Mouse (Mus musculus) MEL (cell line): ENCODE measurements around the gene Gm1123. TPM values are rescaled to one million over a fixed set of nuclear protein-coding genes. Genes with fewer than 3 reads are reported as not detected.

Experiments
- DNase-seq: peaks from one replicate; pipeline ENCODE4 v3.0.0; 2011; ENCODE audit warnings: low read depth, low spot score
- H3K27ac ChIP-seq: 2 replicates; pipeline ENCODE4 v1.5.1; 2012; ENCODE audit warnings: low read depth, mild to moderate bottlenecking, control low read depth, low read length, moderate library complexity; ENCODE audit not compliant: control insufficient read depth
- H3K27me3 ChIP-seq, 2 experiments: fragments of 150-350 bp in 1 of 2; sonication (generic) in 1 of 2; 2 replicates each; pipeline ENCODE4 v1.6.1; 2012; ENCODE audit warnings: low read length in 2 of 2, mild to moderate bottlenecking in 2 of 2, improper control_type of control experiment in 1 of 2, moderate library complexity in 1 of 2; ENCODE audit not compliant: insufficient read depth in 2 of 2, control insufficient read depth in 1 of 2
- H3K36me3 ChIP-seq, 2 experiments: 2 replicates each; pipeline ENCODE4 v1.6.1; 2012 to 2014; ENCODE audit warnings: low read length in 2 of 2, improper control_type of control experiment in 1 of 2, inconsistent platforms in 1 of 2, mild to moderate bottlenecking in 1 of 2; ENCODE audit not compliant: insufficient read depth in 2 of 2, control insufficient read depth in 1 of 2
- H3K4me1 ChIP-seq, 2 experiments: fragments of 150-350 bp in 1 of 2; sonication (generic) in 1 of 2; 2 replicates each; pipeline ENCODE4 v1.6.1; 2012; ENCODE audit warnings: low read length in 2 of 2, improper control_type of control experiment in 1 of 2, mild to moderate bottlenecking in 1 of 2; ENCODE audit not compliant: insufficient read depth in 2 of 2, control insufficient read depth in 1 of 2
- H3K4me3 ChIP-seq, 2 experiments: fragments of 150-350 bp in 1 of 2; sonication (generic) in 1 of 2; 2 replicates each; pipeline ENCODE4 v1.5.1; 2012; ENCODE audit warnings: low read depth in 2 of 2, low read length in 2 of 2, mild to moderate bottlenecking in 2 of 2, moderate library complexity in 2 of 2, control low read depth in 1 of 2, improper control_type of control experiment in 1 of 2; ENCODE audit not compliant: control insufficient read depth in 1 of 2, insufficient read depth in 1 of 2
- H3K79me2 ChIP-seq: 2 replicates; pipeline ENCODE4 v1.6.1; 2012; ENCODE audit warnings: mild to moderate bottlenecking, low read length, moderate library complexity; ENCODE audit not compliant: control insufficient read depth, poor library complexity, insufficient read depth
- H3K9ac ChIP-seq: 2 replicates; pipeline ENCODE4 v1.6.1; 2012; ENCODE audit warnings: low read depth, mild to moderate bottlenecking, control low read depth, low read length, moderate library complexity; ENCODE audit not compliant: control insufficient read depth, poor library complexity, severe bottlenecking
- H3K9me3 ChIP-seq: fragments of 150-350 bp; sonication (generic); replicated peaks from 2 replicates; pipeline ENCODE4 v1.6.1; 2012; ENCODE audit warnings: mild to moderate bottlenecking, low read length, improper control_type of control experiment, moderate library complexity; ENCODE audit not compliant: insufficient read depth
- CTCF ChIP-seq, 3 experiments: IDR thresholded peaks in 2 of 3; conservative IDR thresholded peaks in 1 of 3; 2 replicates each; pipeline ENCODE4 v1.5.1; 2011 to 2012; ENCODE audit warnings: low read length in 3 of 3, low read depth in 2 of 3, mild to moderate bottlenecking in 2 of 3, improper control_type of control experiment in 1 of 3, inconsistent platforms in 1 of 3, mixed read lengths in 1 of 3, moderate library complexity in 1 of 3; ENCODE audit not compliant: control insufficient read depth in 1 of 3, insufficient read depth in 1 of 3, poor library complexity in 1 of 3, severe bottlenecking in 1 of 3
- E2F4 ChIP-seq: IDR thresholded peaks from 2 replicates; pipeline ENCODE4 v1.6.1; 2011; ENCODE audit warnings: low read depth, low read length, improper control_type of control experiment, borderline replicate concordance
- EP300 ChIP-seq, 2 experiments: IDR thresholded peaks; 2 replicates each; pipeline ENCODE4 v1.6.1; 2011; ENCODE audit warnings: improper control_type of control experiment in 2 of 2, low read length in 2 of 2, low read depth in 1 of 2, mild to moderate bottlenecking in 1 of 2
- GATA1 ChIP-seq: IDR thresholded peaks from 2 replicates; pipeline ENCODE4 v1.6.1; 2011; ENCODE audit warnings: low read depth, low read length, improper control_type of control experiment
- JUND ChIP-seq: IDR thresholded peaks from 2 replicates; pipeline ENCODE4 v1.6.1; 2011; ENCODE audit warnings: low read depth, mild to moderate bottlenecking, improper control_type of control experiment, low read length
- NELFE ChIP-seq: IDR thresholded peaks from 2 replicates; pipeline ENCODE4 v1.6.1; 2011; ENCODE audit warnings: low read depth, low read length, improper control_type of control experiment
- NRF1 ChIP-seq: IDR thresholded peaks from 2 replicates; pipeline ENCODE4 v1.6.1; 2014; ENCODE audit warnings: low read depth, mild to moderate bottlenecking, inconsistent platforms, low read length, improper control_type of control experiment, moderate library complexity; ENCODE audit not compliant: poor library complexity, insufficient read depth, severe bottlenecking
- POLR2A ChIP-seq, 2 experiments: IDR thresholded peaks; 2 replicates each; pipeline ENCODE4 v1.6.1; 2011 to 2012; ENCODE audit warnings: low read length in 2 of 2, mild to moderate bottlenecking in 2 of 2, control low read depth in 1 of 2, improper control_type of control experiment in 1 of 2, low read depth in 1 of 2, moderate library complexity in 1 of 2; ENCODE audit not compliant: control insufficient read depth in 1 of 2, insufficient read depth in 1 of 2, poor library complexity in 1 of 2
- UBTF ChIP-seq: IDR thresholded peaks from 2 replicates; pipeline ENCODE4 v1.6.1; 2012; ENCODE audit warnings: low read depth, mild to moderate bottlenecking, inconsistent platforms, low read length, improper control_type of control experiment, moderate library complexity, borderline replicate concordance; ENCODE audit not compliant: insufficient read depth
- USF1 ChIP-seq: IDR thresholded peaks from 2 replicates; pipeline ENCODE4 v1.6.1; 2014; ENCODE audit warnings: low read depth, mild to moderate bottlenecking, inconsistent platforms, low read length, improper control_type of control experiment, moderate library complexity
- ZKSCAN1 ChIP-seq: IDR thresholded peaks from 2 replicates; pipeline ENCODE4 v1.6.1; 2012; ENCODE audit warnings: low read depth, mild to moderate bottlenecking, inconsistent platforms, low read length, improper control_type of control experiment, moderate library complexity
- ZMIZ1 ChIP-seq: IDR thresholded peaks from 2 replicates; pipeline ENCODE4 v1.6.1; 2012; ENCODE audit warnings: low read depth, mild to moderate bottlenecking, inconsistent platforms, low read length, improper control_type of control experiment, moderate library complexity
- polyA plus RNA-seq, 2 experiments: library from polyadenylated mRNA; stranded (reverse) in 1 of 2; unstranded in 1 of 2; fragments of >175 nt in 1 of 2; fragments of >200 nt in 1 of 2; gene quantifications; 2 replicates each; pipeline versions ENCODE4 v1.2.1 to v1.2.4; 2012; ENCODE audit warnings: low replicate concordance in 2 of 2, low read depth in 1 of 2; ENCODE audit not compliant: insufficient read length in 2 of 2, insufficient read depth in 1 of 2, missing spikeins in 1 of 2
- total RNA-seq: library from RNA; depleted of rRNA; stranded (reverse); fragments of 300-350 nt; gene quantifications from 2 replicates; pipeline ENCODE4 v1.2.3, GENCODE M21; 2012

Gene Gm1123
- total and polyA plus RNA-seq, 3 experiments = not detected

GRCm38 (mm10) chr9:99049760-99050159 lies 14.2 kb upstream of the Gm1123 start:
- Histone ChIP-seq H3K4me1 (no peaks in the 10 kb centered on the region), H3K9me3 (no peaks in the 10 kb centered on the region), H3K27ac (no peak overlapping the region), H3K9ac (no peak overlapping the region), H3K36me3 (no peaks in the 10 kb centered on the region), H3K27me3 (no peaks in the 10 kb centered on the region), H3K4me3 (no peak overlapping the region), H3K79me2 (no peaks in the 10 kb centered on the region)
- TF ChIP-seq USF1 (no peak), CTCF (IDR thresholded peaks at IDR 0.05 in 2 of 3, conservative IDR thresholded peaks at IDR 0.05 in 1 of 3; ENCODE audit: control insufficient read depth in 1 of 3, insufficient read depth in 1 of 3, low read depth in 2 of 3, low read length in 3 of 3, poor library complexity in 1 of 3, severe bottlenecking in 1 of 3) (no peak), POLR2A (IDR thresholded peaks at IDR 0.05; ENCODE audit: control insufficient read depth in 1 of 2, insufficient read depth in 1 of 2, low read depth in 1 of 2, low read length in 2 of 2, poor library complexity in 1 of 2) (no peak), UBTF (no peak), NELFE (no peak), GATA1 (no peak), E2F4 (no peak)
- DNase-seq = no peak

GRCm38 (mm10) chr9:99048724-99049250 lies 13.3 kb upstream of the Gm1123 start:
- peak; percentile 22 for DNase-seq
- H3K9ac ChIP-seq = no peak overlapping the region
- no peak overlapping the region for H3K27ac ChIP-seq
- H3K9me3 ChIP-seq = no peaks in the 10 kb centered on the region
- H3K27me3 ChIP-seq = no peaks in the 10 kb centered on the region
- no peaks in the 10 kb centered on the region for H3K79me2 ChIP-seq
- no peaks in the 10 kb centered on the region for H3K36me3 ChIP-seq
- H3K4me1 ChIP-seq = no peaks in the 10 kb centered on the region
- TF ChIP-seq ZKSCAN1 (no peak), EP300 (IDR thresholded peaks at IDR 0.05; ENCODE audit: low read depth in 1 of 2, low read length in 2 of 2) (no peak), NRF1 (no peak)
- TF ChIP-seq, all 39 proteins: peak for 0
- H3K4me3 ChIP-seq = no peak overlapping the region

- H3K27me3 ChIP-seq = no peaks in the 10 kb centered on the region
- DNase-seq = no peak
- H3K9me3 ChIP-seq = no peaks in the 10 kb centered on the region
- no peak overlapping the region for H3K27ac ChIP-seq
- TF ChIP-seq JUND = no peak
- TF ChIP-seq ZKSCAN1 = no peak
- TF ChIP-seq ZMIZ1 = no peak
- no peaks in the 10 kb centered on the region for H3K79me2 ChIP-seq
- no peak overlapping the region for H3K4me3 ChIP-seq
- no peaks in the 10 kb centered on the region for H3K4me1 ChIP-seq
- H3K36me3 ChIP-seq = no peaks in the 10 kb centered on the region; a peak in 1 of 4 replicates
- no peak overlapping the region for H3K9ac ChIP-seq
Observed at GRCm38 (mm10) chr9:99044761-99045160, 9.2 kb upstream of the Gm1123 start.
